Mouse (Mus musculus) left cerebral cortex, postnatal 36 days (tissue): ENCODE data around the gene Alk. TPM values are rescaled to one million over a fixed set of nuclear protein-coding genes. Genes with fewer than 3 reads are reported as not detected.

Source experiments
- DNase-seq, 2 experiments: peaks; one replicate each; pipeline ENCODE4 v3.0.0; 2021 to 2022; ENCODE audit warnings: low spot score in 2 of 2, mixed read lengths in 1 of 2
- intact Hi-C: fragments of 180-260 bp; cut with DNase I; formaldehyde crosslinking; loops from one replicate; pipeline ENCODE4 v1.15.1; 2025
- total RNA-seq, 2 experiments: library from RNA; stranded (reverse); gene quantifications; 2 replicates each; pipeline ENCODE4 v1.2.3; 2021

The Alk gene
- total RNA-seq, 2 experiments from 2014 or later = 7.6 to 10.1 TPM

DNA sequence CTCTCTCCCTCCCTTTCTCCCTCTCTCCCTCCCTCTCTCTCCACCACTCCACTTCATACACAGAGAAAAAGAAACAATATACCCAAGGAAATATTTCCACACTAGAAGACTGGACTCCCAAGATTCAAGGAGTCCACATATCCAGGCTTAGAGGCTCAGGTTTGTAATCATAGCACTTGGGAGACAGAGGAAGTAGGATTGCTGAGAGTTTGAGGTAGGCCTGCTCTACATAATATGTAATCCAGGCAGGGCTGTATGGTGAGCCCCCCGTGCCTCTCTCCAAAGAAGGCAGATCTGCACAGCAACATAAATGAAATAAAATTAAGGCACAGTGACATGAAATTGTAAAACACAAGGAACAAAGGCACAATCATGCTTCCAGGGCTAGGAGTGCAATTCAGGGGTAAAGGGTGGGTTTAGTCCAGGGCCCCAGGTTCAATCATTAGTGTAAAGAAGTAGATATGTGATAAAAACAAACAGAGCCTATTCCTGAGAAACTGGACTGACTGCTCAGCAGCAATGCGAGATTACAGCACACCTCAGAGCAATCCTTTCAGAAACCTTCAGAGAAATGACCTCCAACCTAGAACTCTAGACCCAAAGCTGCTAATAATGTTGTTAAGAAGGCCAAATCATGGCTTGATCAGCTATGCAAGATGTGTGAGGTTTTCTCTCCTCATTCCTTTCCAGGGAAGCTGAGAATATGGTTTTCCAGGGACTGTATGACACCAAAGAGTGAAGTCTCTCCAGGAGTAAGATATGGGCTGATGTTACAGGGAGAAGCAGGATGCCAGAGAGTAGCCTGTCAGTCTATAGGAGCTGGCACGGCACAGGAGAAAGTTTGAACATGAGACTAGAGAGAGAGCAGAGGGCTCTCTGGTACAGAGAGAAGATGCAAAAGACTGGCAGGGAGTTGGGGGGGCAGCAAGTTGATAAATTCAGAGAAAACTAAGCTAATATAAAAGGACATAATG is 158.9 kb downstream of the Alk start:
- intact Hi-C loops = no loop called here
- DNase-seq = no peak

DNA sequence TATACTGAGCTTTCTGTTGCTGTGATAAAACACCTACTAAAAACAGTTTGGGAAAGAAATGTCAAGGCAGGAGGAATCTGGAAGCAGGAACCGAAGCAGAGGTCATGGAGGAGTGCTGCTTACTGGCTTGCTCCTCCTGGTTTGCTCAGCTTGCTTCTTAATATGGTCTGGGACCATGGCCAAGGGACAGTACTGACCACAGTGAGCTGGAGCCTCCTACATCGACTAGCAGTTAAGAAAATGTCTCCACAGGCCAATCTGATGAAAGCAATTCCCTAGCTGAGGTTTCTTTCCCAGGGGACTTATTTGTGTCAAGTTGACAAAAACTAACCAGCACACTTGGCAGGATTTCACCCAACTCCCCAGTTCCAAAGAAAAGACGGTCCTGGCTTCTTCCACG is 187.0 kb downstream of the Alk start:
- intact Hi-C loops = no loop called here
- no peak for DNase-seq

DNA sequence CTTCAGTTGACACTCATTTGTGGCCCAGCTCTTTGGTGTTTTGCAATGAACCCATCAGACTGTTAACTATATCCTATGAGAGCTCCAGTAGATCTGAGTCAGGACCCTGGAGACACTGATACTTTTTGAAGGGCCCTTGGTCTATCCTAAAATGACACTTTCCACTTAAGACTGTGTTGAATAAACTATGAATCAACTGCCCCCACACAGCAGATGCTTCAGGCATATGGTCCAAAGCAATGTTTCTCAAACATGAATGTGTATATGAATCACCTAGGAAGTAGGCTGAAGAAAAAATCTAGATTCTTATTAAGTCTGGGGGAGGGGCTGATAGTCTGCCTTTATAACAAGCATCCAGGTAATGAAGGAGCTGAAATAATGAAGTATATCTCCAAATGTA is 189.8 kb downstream of the Alk start:
- intact Hi-C loops = no loop called here
- DNase-seq = no peak

DNA sequence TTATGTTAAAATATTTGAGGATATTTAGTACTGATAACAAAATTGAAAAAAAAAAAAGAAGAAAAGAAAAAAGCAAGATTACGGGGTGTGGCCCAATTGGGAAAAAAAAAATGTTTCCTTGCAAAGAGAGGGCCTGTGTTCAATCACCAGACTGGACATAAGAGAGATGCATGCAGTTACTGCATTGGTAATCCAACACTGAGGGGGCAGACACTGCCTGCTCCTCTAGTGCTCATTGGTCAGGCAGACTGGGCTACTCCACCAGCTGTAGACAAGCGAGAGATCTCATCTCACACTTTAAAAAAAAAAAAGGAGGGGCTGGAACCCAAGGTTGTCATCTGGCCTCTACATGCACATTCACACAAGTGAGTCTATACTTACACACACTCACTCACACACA is 199.6 kb downstream of the Alk start:
- DNase-seq = no peak
- intact Hi-C loops = no loop called here

DNA sequence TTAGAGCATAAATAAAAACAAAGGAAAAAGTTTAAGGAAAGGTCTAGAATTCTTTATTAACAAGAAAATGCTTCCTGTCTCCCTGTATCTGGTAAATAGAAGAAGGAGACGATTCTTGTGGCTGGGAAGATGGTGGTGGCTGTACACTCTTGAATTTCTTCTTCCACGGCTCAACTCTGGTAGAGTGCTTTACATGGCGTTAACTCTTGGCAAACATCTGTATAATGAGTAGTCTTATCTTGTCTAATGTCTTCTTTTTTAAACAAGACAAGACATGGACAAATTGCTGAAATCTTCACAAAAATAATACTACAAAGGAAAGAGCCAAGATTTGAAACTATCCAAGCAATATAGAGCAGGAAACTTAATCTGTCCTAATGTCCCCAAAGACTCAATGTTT is 202.6 kb downstream of the Alk start:
- intact Hi-C loops = no loop called here
- no peak for DNase-seq

DNA sequence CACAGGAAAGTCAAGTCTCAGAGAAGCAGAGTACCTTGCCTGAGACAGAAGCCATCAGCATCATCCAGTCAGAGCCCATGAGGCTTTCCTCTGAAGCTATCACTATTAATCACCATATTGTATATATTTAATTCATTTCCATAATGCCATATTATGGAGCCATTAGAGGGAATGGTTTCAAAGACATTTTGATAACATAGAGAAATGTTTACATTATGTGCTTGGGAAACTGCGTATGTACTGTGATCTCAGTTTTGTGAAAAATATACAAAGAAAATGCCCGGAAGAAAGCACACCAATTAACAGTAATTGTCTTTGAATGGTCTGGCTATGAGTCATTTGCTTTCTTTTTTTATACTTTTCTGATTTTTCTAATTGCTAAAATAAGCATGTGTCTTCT is 203.1 kb downstream of the Alk start:
- intact Hi-C loops = no loop called here
- no peak for DNase-seq

DNA sequence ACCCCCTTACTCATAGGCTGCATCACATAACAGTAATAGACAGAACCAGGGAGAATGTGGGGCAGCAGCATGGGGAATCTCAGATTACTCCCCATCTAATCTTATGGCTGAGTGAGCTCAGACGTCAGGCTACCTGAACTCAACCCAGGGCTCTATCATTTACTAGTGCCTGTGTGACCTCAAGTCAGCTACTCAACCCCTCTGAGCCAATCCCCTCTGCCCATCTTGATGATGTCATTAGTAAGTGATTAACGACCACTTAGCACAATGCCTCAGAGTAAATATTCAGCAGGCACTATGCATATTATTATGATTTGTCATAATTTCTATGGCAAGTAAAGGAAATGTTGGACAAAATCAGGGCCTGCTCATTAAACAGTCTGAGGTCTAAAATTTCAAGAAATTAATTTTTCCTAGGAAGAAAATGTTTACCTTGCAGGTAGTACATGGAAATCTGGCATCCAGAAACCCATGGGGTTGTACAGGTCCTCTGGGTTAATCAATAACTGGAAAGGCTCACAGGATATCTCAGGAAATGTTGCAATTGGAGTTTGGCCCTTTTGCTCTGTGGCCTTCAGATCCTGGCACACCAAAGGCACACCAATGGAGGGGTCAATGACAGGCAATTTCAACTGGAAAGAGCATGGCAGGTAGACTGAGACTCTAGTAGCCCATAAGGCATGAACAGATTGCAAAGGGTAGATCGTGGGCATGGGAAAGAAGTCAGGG is 204.9 kb downstream of the Alk start:
- no peak for DNase-seq
- intact Hi-C loops = no loop called here

DNA sequence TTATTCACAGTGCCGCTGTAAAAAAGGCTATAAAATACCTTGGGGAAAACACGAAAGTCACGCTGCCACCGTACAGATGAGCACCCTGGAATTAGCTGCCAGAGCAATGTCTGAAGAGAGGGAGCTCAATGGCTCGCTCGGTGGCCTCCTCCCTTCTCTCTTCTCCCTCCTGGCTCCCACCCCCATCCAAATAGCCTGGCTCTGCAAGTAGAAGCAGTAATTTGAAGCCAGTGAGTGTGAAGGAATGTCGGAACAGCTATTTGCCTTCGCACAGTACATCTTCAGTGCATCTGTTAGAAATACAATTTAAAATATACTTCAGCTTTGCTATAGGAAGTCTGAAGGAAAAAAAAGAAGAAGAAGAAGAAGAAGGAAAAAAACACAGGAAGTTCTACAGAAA is 208.5 kb downstream of the Alk start:
- intact Hi-C loops = no loop called here
- no peak for DNase-seq

DNA sequence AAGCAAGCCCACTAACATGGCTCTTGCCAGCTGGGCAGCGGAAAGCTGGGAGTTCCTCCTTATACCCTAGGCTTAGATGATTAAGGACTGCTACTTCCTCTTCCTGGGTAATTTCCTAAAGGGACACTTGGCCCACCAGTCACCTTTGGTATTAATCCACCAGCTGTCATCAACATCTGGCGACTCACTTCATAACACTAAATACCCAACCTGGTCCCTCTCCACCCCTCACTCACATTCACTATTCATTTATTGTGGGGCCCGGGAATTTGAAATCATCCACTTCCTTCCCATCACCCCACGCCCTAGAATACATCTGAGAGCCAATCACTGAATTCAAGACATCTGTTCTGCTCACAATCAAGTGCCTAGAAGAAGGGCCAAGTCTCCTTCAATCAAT is 235.4 kb downstream of the Alk start:
- intact Hi-C loops = no loop called here
- DNase-seq = no peak

DNA sequence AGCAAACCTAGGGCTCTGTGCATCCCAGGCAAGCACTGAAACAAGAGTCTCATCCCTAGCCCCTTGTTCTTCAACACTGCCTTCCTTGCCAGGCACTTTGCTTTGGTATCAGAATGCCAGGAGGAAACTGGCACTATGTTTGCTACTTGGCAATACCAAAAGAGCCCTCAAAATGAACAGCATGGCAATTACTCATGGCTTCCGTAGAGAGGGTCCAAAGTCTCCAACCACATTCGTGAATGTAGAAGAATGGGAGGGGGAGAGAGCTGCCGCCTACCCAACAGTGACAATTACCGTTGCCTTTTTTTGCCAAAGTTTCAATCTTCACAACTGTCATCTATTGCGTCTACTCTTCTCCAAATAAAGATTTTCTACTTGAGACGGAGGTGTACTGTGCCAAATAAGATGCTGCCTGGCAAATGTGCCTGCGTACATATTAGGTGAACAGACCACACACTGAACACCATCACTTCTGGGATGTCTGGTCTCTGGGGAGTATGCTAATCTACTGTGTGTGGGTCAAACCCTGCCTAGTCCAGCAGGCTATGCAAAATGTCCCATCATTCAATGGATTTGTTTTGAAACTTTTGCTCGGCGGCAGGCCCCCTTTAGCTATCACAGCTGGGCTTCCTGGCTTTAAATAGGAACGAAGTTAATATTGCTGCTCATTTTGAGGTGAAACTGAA is 241.5 kb downstream of the Alk start:
- no peak for DNase-seq
- intact Hi-C loops = no loop called here

DNA sequence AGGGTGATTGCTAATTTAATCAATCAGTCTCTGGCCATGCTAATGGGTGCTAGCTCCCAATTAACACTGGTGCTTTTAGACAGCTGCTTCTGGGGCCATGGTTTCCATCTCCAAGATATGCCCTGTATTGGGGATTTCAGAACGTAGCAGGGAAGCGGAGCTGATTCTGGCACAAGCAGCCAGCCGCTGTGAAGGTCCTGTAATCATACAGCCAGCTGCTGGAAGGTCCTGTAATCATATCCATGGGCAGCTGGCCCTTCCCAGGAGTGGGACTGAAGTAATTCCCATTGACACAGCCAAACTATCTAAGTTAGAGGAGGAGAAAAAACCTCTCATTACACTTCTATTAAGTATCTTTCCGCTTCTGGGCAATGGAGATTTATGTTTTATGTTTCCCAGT is 242.5 kb downstream of the Alk start:
- DNase-seq = no peak
- intact Hi-C loops = no loop called here

DNA sequence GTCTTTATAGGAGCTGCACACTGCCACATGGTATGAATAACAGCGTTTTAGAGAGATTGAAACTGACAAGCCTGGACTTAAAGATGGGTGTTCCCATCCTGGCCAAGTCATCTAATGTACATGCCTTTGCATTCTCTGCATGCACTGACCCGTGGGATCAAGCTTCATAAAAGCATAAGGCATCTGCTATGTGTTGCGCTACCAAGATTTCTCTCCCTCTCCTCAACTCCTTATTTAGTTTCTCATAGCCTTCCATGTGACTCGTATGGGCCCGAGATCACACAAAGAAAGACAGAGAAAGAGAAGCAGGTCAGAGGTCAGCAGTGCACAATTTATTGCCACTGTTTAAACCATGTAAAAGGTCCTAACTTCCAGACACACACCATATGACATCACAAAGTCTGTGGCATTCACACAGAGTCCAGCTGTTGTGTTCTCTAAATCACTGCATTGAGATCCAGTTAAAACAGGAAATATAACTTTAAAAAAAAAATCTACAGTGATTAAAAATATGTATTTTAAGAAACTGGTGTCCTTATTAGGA is 247.6 kb downstream of the Alk start:
- no peak for DNase-seq
- intact Hi-C loops = no loop called here

DNA sequence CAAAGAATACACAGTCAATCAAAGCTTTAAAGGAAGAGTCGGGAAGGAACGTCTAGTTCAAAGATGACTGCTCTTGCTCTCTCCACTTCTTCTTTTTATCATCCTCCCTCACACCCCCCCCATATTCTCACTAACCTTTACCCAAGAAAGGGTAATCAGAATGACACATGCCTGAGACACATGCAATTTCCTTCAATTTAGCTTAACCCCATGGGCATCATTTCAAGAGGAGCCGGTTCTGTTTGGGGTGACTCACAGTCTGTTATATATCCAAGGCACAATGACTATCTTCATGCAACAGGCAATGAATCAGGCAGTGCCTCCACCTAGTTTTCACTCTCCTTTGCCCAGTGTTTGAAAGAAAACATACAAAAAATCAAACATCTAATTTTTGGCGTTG is 265.0 kb downstream of the Alk start:
- intact Hi-C loops = no loop called here
- no peak for DNase-seq

DNA sequence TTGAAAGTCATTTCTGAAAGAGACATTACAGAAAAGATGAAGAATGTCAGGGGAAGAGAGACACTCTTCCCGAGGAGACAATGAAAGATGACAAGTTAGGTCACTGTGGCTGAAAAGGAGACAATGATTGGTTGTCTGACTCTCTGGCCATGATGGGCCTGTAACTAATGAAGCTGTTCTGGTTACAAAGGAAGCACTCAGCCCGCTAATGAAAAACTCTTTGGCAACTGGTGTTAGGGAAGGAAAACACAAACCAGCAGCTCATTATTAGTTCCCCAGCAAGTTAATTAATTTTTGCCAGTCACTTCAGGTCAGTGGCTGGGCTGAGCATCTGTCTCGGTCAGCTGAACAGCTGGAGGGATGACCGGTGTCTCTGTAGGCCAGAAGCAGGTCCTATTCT is 271.5 kb downstream of the Alk start:
- intact Hi-C loops = no loop called here
- DNase-seq = no peak

DNA sequence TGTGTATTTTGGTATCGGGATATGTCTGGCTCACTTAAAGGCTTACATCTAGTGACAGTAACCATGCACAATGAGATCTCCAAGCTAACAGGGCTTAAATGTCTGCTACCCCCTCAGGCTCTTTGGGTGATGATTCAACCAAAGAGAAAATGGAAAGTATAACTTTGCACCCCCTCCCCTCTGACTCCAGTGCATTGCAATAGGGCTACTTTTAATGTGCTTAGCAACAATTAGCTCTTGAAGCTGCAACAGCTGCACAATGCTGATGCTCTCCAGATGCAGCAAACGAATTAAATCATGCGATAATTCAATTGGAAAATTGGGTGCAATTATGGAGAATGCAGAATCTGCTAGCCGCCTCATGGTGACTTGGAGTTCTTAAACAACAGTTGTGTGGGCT is 278.5 kb downstream of the Alk start:
- intact Hi-C loops = no loop called here

DNA sequence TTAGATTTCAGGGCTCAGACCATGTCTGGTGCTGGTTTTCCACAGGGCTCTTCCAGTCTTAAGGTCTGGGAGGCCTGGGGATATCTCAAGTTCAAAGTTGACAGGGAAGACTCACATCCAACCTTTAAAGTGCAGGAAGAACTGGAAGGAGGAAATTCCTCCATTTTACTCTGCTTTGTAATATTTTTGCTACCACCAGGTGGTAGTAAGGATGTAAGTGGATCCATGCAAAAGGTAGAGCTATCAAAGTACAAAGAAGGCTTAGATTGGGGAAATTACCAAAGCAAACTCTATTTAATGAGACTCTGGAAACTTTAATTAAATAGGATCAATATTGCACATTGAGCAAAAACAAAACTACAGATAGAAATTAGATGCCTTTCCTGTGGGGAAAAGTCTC is 284.9 kb downstream of the Alk start:
- intact Hi-C loops = loop anchor here (10.0 kb wide), 1 partner anchor 205 kb away; no protein-coding TSS in a partner anchor
- no peak for DNase-seq

More for the DNA sequence above, 278.5 kb downstream of the Alk start:
- no peak for DNase-seq

DNA sequence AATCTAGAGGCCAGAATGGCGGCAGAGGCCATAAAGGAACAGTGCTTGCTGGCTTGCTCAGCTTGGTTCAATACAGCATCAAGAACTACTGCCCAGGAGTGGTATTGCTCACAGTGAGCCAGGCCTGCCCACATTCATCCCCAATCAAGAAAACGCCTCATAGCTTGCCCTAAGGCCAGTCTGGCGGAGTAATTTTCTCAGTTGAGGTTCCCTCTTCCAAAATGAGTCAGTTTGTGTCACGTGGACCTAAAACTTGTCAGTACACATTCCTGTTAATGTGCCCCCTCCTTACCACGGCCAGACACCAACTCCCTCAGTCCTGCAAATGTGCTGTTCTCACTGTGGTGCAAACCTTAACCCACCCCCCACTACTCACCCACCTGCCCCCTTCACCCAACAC is 304.8 kb downstream of the Alk start:
- intact Hi-C loops = no loop called here
- no peak for DNase-seq

DNA sequence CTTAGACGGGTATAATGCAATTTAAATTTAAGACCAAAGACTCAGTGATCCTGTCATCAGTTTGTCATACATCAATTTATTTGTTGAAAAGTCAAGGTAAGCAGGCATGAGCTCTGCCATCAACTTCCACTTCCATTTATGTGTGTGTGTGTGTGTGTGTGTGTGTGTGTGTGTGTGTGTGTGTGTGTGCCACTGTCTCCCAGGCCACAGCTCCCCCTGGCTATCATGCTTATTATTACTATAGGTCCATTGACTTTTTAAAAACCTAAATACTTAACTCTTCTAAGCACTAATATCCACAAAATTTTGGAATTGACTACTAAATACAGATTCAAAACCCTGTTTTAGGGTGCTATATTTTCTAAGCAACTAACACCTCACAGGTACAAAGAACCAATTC is 308.1 kb downstream of the Alk start:
- intact Hi-C loops = no loop called here
- DNase-seq = no peak

DNA sequence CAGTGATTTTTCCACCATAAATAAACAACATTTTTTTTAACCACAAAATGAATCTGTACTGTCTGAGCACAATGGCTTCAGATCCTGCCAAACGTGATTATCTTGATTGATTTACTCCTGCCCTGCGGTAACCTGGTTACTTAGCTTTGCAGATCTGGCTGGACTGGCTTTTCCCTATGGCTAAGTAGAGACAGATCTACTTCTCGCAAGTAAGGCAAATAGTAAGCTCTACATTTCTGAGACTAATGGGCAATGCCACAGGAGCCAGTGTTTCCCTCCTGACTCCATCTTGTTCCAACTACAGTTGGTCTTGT is 311.2 kb downstream of the Alk start:
- DNase-seq = no peak
- intact Hi-C loops = no loop called here
